Mouse (Mus musculus) left cerebral cortex, postnatal 10 days (tissue): ENCODE measurements around the gene Grb2. TPM values are rescaled to one million over a fixed set of nuclear protein-coding genes. Genes with fewer than 3 reads are reported as not detected.

ENCODE experiments used
- DNase-seq, 2 experiments: peaks; one replicate each; pipeline ENCODE4 v3.0.0; 2021 to 2022; ENCODE audit warnings: low spot score in 2 of 2, mixed read lengths in 1 of 2; ENCODE audit errors: extremely low spot score in 1 of 2
- intact Hi-C: fragments of 180-260 bp; cut with DNase I; formaldehyde crosslinking; loops from one replicate; pipeline ENCODE4 v1.15.1; 2025
- total RNA-seq, 2 experiments: library from RNA; stranded (reverse); gene quantifications; 2 replicates each; pipeline ENCODE4 v1.2.3; 2021

Gene Grb2
- total RNA-seq, 2 experiments from 2014 or later: 183 to 193 TPM

GRCm38 (mm10) chr11:115635484-115635883 lies 72.9 kb downstream of the Grb2 start:
- DNase-seq: no peak
- intact Hi-C loops: no loop called here

- intact Hi-C loops: no loop called here
- no peak for DNase-seq
Observed at GRCm38 (mm10) chr11:115635041-115635440, 73.4 kb downstream of the Grb2 start.

DNA sequence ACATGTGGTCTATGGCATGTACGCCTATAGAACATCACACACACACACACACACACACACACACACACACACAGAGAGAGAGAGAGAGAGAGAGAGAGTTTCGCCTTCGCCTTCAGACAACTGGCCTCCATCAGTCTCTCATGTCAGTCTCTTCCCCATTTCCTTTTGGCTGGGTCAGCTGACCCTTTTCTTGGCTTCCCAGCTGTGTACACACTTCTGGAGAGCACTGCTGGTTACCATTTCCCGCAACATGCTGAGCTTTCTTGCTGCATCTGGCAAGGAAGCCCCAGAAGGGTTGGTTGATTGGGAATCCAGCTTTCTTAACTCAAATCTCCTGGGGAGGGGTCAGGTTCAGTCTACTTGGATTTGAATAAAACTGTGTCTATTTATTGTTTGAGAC lies 74.3 kb downstream of the Grb2 start:
- DNase-seq: no peak
- intact Hi-C loops: no loop called here

DNA sequence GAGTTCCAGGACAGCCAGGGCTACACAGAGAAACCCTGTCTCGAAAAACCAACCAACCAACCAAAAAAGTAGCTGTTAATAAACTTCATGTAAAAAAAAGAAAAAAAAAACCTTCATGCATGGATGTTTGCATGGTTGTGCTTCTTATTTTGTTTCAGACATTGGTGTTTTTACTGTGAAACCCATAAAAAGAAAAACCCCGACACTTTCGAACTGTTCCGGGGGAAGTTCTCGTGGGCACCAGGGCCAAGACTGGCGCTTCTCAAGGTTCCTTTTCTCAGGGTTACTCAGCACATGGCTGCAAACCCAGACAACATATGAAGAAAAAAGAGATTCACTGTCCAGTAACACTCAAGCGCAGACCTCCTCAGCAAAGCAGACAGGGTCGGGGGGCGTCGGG lies 75.5 kb downstream of the Grb2 start:
- no peak for DNase-seq
- intact Hi-C loops: no loop called here

DNA sequence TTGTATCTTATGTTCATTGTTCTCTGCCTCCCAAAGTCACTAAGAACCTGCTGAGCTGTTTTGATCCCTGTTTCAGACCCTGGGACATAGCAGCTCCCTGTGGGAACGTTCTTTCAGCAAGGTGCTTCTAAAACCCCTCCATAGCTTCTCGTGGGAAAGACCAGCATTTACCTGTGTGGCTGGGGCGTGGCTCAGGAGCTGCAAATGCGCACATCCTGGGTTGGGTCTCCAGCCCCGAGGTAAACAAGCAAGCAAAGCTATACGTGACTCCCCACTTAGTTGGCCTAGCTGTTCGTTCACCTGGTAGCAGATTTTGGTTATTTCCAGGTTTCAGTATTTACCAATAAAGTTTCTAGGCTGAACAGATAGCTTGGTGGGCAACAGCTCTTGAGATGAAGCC lies 76.2 kb downstream of the Grb2 start:
- intact Hi-C loops: no loop called here
- no peak for DNase-seq

DNA sequence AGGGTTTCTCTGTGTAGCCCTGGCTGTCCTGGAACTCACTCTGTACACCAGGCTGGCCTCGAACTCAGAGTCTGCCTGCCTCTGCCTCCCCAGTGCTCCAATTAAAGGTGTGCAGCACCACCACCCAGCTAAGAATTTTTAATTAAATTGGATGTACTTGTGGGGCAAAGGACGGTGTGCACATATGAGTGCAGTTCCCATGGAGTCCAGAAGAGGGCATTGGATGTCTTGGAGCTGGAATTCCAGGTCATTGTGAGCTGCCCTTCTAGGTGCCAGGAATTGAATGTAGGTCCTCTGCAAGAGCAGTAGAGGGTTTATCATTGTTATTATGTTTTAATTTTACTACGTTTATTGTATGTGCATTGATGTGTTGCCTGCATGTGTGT lies 76.9 kb downstream of the Grb2 start:
- DNase-seq: no peak
- intact Hi-C loops: no loop called here

GRCm38 (mm10) chr11:115630532-115631504 lies 77.6 kb downstream of the Grb2 start:
- DNase-seq: no peak
- intact Hi-C loops: no loop called here

DNA sequence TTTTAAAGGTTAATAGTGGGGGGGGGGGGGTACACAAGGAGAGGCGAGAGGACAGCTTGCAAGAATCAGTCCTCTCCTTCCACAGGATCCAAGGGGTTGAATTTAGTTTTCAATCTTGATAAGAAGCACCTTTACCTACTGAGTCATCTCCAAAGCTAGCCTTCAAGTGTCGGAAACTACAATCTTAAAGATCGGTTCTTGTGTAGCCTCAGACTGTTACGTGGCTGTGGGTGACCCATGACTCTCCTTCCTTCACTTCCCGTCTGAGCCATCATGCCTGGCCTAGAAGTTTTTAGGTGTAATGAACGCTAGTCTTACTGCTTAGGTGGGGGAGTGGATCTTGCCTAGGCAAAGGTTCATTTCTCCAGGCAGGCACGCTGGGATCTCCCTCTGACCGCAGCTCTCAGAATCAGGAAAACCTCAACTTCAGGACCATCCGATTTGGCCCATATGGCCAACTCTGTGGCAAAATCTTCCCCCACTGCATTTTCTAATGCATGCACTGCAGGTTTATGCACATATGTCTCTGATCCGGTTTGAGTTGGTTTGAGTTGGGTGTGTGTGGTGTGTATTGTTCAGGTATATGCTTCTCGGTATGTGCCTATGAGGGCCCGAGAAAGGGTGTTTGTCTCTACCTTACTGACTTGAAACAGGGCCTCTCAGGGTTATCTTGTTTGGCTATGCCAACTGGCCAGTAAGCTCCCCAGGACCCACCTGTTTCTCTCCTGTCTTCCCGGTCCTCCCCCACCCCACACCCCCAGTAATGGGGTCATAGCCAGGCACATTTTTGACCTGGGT lies 78.5 kb downstream of the Grb2 start:
- intact Hi-C loops: no loop called here

GRCm38 (mm10) chr11:115628465-115629101 lies 79.8 kb downstream of the Grb2 start:
- no peak for DNase-seq
- intact Hi-C loops: no loop called here

More for the DNA sequence above, 78.5 kb downstream of the Grb2 start:
- no peak for DNase-seq

DNA sequence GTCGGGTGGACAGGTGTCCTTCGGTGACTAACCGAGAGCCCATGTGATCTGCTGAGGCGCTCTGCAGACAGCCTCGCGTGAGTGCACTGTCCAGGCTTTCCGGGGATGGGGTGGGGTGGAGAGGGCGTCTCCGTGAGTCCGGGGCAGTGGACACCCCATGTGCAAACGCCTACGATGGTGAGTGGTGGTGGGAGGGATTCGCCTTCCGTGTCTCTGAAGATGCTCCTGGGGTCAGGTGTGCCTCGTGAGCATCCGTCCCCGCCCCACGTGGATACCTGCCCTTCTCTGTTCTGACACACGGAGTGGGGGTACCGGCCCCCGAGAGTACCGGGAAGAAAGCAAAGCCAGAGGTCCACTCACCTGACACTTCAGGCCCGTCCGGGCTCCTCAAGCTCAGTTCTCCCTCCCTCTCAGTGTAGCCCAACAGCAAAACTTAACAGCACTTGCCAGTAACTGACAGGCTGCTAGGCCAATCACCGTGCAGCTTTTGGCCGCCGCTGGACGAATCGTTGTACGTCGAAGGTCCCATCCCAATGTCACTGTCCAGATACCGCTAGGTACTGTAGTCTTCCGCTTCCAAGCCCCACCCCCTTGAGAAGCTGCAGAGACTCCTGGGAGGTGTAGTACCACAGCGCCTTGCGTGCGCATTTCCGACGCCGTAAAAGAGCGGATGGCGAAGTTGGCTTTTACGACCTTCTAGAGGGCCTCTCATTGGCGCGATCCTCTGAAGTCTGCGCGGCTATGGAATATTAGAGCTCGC lies 80.5 kb downstream of the Grb2 start, which contains the start of gene Slc25a19:
Slc25a19 (minus strand) TSS at position 591 of the 760 bp plus-strand sequence.
- intact Hi-C loops: no loop called here
- peak; percentile 99 to 100 for DNase-seq

GRCm38 (mm10) chr11:115626824-115627616 lies 81.4 kb downstream of the Grb2 start:
- no peak for DNase-seq
- intact Hi-C loops: no loop called here

DNA sequence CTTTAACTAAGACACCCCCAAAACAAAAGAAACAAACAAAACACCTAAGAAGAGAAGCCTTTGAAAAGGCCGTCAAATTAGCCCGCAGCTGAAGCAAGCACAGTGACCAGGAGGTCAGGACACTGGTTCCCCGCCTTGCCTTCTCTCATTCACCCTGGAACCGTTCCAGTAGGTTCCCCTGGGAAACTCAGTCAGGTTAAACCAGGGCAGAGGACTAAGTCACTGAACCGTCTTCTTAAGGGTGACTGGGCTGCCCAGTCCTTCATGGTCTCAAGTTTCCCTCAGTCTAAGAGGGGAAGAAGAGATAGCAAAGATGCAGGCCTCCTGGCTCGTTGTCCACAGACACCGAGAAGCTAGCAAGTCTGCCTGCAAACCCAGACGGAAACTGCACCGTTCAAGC lies 82.5 kb downstream of the Grb2 start:
- no peak for DNase-seq
- intact Hi-C loops: no loop called here

DNA sequence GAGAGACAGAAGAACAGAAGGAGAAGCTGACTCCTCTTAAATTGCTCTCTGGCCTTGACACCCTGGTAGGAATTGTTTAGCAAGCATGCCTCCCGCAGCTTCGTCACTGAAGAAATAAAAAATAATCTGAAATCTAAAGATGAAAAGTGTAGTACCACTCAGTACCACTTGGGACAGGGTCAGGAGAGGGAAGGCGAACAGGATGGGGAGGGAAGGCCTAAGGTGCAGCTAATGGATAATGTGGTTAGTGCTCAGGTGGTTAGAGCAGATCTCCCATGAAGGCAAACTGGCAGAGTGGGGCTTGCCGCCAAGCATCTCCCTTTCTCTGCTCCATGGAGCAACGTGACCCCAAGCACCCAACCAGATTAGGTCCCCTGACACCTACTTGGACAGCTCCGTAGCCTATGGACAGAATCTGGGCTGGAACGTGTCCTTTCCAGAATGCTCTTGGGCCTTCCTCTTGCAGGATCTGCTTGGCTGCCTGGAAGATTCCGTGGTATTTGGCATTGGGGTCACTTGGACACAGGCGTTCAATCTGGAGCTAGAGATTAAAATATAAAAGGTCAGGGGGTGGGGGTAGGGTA lies 84.8 kb downstream of the Grb2 start:
- no peak for DNase-seq
- intact Hi-C loops: no loop called here

GRCm38 (mm10) chr11:115619949-115620348 lies 88.4 kb downstream of the Grb2 start:
- intact Hi-C loops: no loop called here

GRCm38 (mm10) chr11:115618732-115619516 lies 89.5 kb downstream of the Grb2 start:
- no peak for DNase-seq

More at GRCm38 (mm10) chr11:115619949-115620348, 88.4 kb downstream of the Grb2 start:
- no peak for DNase-seq

DNA sequence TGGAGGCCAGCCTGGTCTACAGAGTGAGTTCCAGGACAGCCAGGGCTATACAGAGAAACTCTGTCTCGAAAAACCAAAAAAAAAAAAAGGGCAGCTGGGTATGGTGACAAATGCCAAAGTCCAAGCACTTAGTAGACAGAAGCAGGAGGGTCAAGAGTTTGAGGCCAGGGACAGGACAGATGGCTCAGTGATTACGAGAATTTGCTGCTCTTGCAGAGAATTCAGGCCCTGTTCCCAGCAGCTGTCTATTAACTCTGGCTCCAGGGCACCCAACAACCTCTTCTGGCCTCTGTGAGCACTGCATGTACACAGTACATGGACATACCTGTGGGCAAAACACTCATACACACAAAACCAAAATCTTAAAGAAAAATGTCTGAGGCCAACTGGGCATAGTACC lies 90.4 kb downstream of the Grb2 start:
- intact Hi-C loops: no loop called here
- no peak for DNase-seq

More at GRCm38 (mm10) chr11:115618732-115619516, 89.5 kb downstream of the Grb2 start:
- intact Hi-C loops: no loop called here

GRCm38 (mm10) chr11:115616893-115617292 lies 91.5 kb downstream of the Grb2 start:
- intact Hi-C loops: no loop called here
- no peak for DNase-seq
